Mouse (Mus musculus) limb, embryonic 13.5 days (tissue): ENCODE measurements around the gene Cep72. TPM values are rescaled to one million over a fixed set of nuclear protein-coding genes. Genes with fewer than 3 reads are reported as not detected.

Source experiments
- ATAC-seq: fragments of 200-750 bp; cut with Nextera tagmentation; 2 replicates; pipeline ENCODE4 v1.8.0; 2017; ENCODE audit warnings: low read depth, moderate number of reproducible peaks, moderate TSS enrichment; ENCODE audit not compliant: low FRiP score
- H3K27ac ChIP-seq: fragments of 300-500 bp; sonication (generic); 2 replicates; pipeline ENCODE4 v1.5.1; 2015; ENCODE audit warnings: inconsistent platforms, mild to moderate bottlenecking, moderate library complexity
- H3K27me3 ChIP-seq: fragments of 300-500 bp; sonication (generic); 2 replicates; pipeline ENCODE4 v1.6.1; 2015; ENCODE audit warnings: mild to moderate bottlenecking, inconsistent platforms
- H3K36me3 ChIP-seq: fragments of 300-500 bp; sonication (generic); 2 replicates; pipeline ENCODE4 v1.6.1; 2015; ENCODE audit warnings: inconsistent platforms, mild to moderate bottlenecking, moderate library complexity
- H3K4me1 ChIP-seq: fragments of 300-500 bp; sonication (generic); 2 replicates; pipeline ENCODE4 v1.6.1; 2015; ENCODE audit warnings: inconsistent platforms
- H3K4me2 ChIP-seq: fragments of 300-500 bp; sonication (generic); replicated peaks from 2 replicates; pipeline ENCODE4 v1.6.1; 2015; ENCODE audit warnings: inconsistent platforms, mild to moderate bottlenecking, moderate library complexity
- H3K4me3 ChIP-seq: fragments of 300-500 bp; sonication (generic); 2 replicates; pipeline ENCODE4 v1.5.1; 2015; ENCODE audit warnings: moderate library complexity, mild to moderate bottlenecking, inconsistent platforms
- H3K9ac ChIP-seq: fragments of 300-500 bp; sonication (generic); 2 replicates; pipeline ENCODE4 v1.6.1; 2015; ENCODE audit warnings: mild to moderate bottlenecking, inconsistent platforms
- H3K9me3 ChIP-seq: fragments of 300-500 bp; sonication (generic); 2 replicates; pipeline ENCODE4 v1.6.1; 2016; ENCODE audit warnings: inconsistent platforms
- WGBS: fragments of 180-500 bp; shearing (Covaris S2); methylation state at CpG from one replicate; pipeline ENCODE4 v1.1.7; 2015; 5-methylcytosine and 5-hydroxymethylcytosine counted together
- polyA plus RNA-seq: library from polyadenylated mRNA; unstranded; fragments of >200 nt; fragmentation: Nextera tagmentation; extraction: Ambion mirVana; gene quantifications from 2 replicates; pipeline ENCODE4 v1.2.1, GENCODE M21; 2015

The Cep72 gene
- 15.3 and 16.1 TPM in 2 replicates for polyA plus RNA-seq

DNA sequence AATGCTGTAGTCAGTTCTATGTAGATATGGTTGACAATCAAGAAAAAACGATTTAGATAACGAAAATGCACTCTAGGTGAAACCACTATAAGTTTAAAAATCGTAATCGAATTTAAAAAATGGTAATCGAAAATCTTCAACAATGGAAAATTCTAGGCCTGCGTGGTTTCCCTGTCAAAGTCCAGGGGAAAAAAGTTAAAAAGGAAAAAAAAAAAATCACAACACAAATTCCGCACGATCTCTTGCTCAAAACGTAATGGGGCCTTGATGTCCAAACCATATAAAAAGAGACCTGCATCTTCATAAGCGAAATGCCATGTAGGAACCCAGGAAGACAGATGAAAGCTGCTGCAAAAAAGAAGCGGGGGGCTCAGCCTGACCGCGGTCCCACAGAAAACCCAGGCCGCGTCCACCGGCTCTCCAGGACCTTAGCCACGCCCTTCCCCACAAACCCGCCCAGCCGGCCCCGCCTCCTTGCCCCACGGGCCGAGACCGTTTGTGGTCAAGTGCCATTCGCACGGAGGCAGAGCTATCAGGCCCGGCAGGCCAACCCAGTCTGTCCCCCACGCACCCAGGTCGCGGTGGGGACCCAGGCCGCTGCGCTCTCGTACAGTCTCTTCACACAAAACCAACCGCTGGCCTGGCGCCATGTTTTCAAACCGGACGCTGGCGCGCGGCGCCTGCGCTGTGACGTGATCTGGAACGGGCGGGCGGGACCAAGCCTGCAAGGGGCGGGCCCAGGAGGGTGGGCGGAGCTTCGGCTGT lies at the start of gene Cep72:
Cep72 (minus strand) TSS at position 687 of the 765 bp plus-strand sequence.
- peak; percentile 98 for ATAC-seq
- Histone ChIP-seq H3K27me3 (no peaks in the 10 kb centered on the region), H3K4me1 (peaks cover 3% of the 10 kb centered on the region), H3K4me3 (peak within 1 kb of the TSS; percentile 70), H3K9me3 (no peaks in the 10 kb centered on the region), H3K36me3 (peaks cover 24% of the 10 kb centered on the region), H3K27ac (peak within 1 kb of the TSS; percentile 79), H3K9ac (peak within 1 kb of the TSS; percentile 84), H3K4me2 (peak within 1 kb of the TSS; percentile 61)
- WGBS, result 3% methylated on average over 48 of the region's 48 CpGs

DNA sequence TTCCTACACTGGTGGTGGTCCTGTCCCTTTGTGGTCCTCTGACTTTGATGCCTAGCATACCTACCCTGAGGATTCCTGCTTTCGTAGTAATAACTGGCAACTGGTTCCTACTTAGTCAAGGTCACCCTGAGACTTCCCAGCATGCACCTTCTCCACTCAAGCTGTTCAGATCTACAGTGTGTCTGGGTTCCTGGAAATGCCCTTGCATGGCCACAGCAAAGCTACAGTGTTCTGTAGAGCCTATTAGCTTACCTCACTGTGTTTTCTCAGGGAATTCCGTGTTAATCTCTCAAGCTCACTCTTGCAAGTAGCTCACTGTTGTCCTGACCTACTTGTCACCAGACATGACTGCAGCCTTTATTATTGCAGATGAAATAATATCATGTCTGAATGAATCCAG lies 45.3 kb upstream of the Cep72 start:
- WGBS, result 81% methylated on average over 2 of the region's 2 CpGs
- Histone ChIP-seq H3K27me3 (no peaks in the 10 kb centered on the region), H3K9me3 (no peaks in the 10 kb centered on the region), H3K4me1 (no peaks in the 10 kb centered on the region), H3K27ac (no peak overlapping the region), H3K36me3 (no peaks in the 10 kb centered on the region), H3K4me2 (no peak overlapping the region), H3K9ac (no peak overlapping the region), H3K4me3 (no peak overlapping the region)
- ATAC-seq, result no peak

DNA sequence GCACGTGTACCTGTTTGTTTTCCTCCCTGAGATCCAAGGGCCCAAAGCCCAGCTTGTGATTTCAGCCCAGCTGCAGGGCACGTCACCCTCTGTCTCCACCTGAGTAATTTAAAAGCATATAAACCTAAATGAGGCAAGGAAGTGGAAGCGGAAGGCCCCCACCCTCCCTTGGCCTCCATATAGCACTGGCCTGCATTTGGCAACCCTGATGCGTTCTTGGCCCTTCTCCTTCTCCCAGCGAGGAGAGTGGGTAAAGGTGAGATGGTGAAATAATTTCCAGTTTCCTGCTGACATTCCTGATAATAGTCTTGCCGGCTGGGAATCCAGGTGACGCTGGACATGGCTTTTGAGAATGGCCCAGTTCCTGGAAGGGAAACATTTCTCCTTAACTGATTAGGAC lies 42.3 kb upstream of the Cep72 start:
- H3K4me1 ChIP-seq, result no peaks in the 10 kb centered on the region
- H3K27me3 ChIP-seq, result no peaks in the 10 kb centered on the region; the same call in 1 of the 2 replicates
- no peaks in the 10 kb centered on the region for H3K36me3 ChIP-seq
- no peak for ATAC-seq
- WGBS, result 60% methylated on average over 7 of the region's 7 CpGs
- H3K27ac ChIP-seq, result no peak overlapping the region
- H3K9ac ChIP-seq, result no peak overlapping the region
- H3K9me3 ChIP-seq, result no peaks in the 10 kb centered on the region
- no peak overlapping the region for H3K4me2 ChIP-seq
- H3K4me3 ChIP-seq, result no peak overlapping the region

DNA sequence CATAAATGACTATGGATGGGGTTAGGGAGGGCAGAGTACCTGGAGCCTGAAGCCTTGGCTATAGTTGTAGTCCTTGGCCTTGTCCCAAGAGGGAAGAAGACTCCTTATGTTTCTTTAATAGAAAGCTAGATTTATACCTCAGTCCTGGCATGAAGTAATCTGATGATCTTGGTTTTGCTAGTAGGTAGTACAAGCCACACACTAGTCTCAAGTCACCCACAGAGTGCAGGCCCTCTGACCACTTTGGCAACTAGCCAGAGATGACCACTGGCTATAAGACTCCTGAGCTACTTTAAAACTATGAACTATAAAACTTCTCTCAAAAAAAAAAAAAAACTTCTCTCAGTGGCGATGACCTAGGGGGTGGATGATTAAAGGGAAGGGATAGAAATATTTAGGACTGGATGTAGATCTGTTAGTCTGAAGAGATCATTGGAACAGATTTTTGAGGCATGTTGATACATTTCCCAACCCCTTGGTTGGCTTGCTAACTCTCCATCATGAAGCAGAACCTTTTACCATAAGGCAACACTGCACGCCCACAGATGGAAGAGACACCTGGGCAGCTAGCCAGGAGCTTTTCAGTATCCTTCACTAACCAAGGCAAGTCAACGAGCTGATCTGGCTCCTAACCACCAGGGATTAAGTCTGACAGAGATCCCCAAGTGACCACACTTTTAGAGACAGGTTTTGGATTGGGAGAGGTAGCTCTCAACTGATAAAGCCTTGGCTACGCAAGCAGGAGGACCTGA lies 40.9 kb upstream of the Cep72 start:
- no peak overlapping the region for H3K4me3 ChIP-seq
- H3K9me3 ChIP-seq, result no peaks in the 10 kb centered on the region
- no peaks in the 10 kb centered on the region; the same call in 1 of the 2 replicates for H3K27me3 ChIP-seq
- H3K36me3 ChIP-seq, result no peaks in the 10 kb centered on the region
- no peak for ATAC-seq
- no peak overlapping the region for H3K4me2 ChIP-seq
- H3K9ac ChIP-seq, result no peak overlapping the region
- WGBS, result 82% methylated on average over 4 of the region's 4 CpGs
- H3K27ac ChIP-seq, result no peak overlapping the region
- no peaks in the 10 kb centered on the region for H3K4me1 ChIP-seq

DNA sequence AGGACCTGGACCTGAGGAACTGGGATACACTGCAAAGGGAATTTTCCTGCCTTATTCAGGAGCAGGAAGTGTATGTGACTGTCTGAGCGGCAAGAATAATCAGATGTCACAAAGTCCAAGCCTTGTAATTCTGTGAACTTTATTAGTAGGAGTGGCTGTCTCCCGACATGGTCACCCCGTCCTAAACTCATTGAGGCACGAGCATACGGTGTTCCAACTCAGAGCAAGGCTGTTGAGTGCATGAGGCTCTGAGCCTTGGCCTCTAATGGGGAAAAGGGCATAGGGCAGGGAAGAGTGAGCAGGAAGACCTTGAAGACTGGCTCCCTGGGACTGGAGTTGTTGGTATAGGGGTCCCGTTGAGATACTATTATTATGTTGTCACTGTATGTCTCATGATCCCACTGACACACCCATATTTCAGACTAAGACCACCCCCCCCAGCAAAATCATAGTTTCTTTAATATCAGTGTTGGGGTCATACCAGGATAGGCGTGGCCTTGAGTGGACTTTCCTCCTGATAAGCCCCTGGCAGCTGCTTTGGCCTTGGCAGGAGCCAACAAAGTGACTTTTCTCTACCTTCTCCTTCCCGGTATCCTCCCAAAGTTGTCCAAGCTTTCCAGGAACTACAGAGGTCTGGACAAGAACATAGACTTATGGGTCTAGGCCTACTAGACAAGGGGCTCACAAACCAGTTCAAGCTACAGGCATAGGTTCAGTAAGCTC lies 40.2 kb upstream of the Cep72 start:
- no peaks in the 10 kb centered on the region for H3K4me1 ChIP-seq
- H3K4me3 ChIP-seq, result no peak overlapping the region
- WGBS, result 82% methylated on average over 8 of the region's 8 CpGs
- H3K27me3 ChIP-seq, result no peaks in the 10 kb centered on the region; the same call in 1 of the 2 replicates
- no peak overlapping the region for H3K9ac ChIP-seq
- no peaks in the 10 kb centered on the region for H3K9me3 ChIP-seq
- no peak overlapping the region for H3K4me2 ChIP-seq
- no peaks in the 10 kb centered on the region for H3K36me3 ChIP-seq
- no peak for ATAC-seq
- no peak overlapping the region for H3K27ac ChIP-seq

DNA sequence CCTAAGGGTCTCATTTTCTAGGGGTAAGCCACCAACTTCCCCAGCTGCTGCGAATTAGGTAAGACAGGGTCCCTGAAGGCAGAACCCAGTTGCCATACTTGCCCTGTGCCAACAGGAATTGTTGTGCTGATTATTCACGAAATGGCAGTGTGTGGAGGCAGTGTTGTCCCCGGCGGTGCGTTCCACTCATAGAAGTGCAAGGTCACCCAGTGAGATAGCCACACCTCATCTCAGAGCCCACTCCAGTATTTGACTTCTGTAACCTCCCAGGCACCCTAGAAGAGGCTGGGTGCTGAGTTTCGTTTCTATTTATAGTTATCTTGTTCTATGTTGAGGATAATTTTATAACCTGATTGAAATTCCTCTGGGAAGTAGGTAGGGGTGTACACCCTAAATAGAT lies 36.8 kb upstream of the Cep72 start:
- Histone ChIP-seq H3K4me3 (no peak overlapping the region), H3K27ac (no peak overlapping the region), H3K27me3 (no peaks in the 10 kb centered on the region; the same call in 1 of the 2 replicates), H3K4me2 (no peak overlapping the region), H3K36me3 (no peaks in the 10 kb centered on the region), H3K9ac (no peak overlapping the region), H3K9me3 (no peaks in the 10 kb centered on the region), H3K4me1 (no peaks in the 10 kb centered on the region)
- 78% methylated on average over 6 of the region's 6 CpGs for WGBS
- no peak for ATAC-seq

DNA sequence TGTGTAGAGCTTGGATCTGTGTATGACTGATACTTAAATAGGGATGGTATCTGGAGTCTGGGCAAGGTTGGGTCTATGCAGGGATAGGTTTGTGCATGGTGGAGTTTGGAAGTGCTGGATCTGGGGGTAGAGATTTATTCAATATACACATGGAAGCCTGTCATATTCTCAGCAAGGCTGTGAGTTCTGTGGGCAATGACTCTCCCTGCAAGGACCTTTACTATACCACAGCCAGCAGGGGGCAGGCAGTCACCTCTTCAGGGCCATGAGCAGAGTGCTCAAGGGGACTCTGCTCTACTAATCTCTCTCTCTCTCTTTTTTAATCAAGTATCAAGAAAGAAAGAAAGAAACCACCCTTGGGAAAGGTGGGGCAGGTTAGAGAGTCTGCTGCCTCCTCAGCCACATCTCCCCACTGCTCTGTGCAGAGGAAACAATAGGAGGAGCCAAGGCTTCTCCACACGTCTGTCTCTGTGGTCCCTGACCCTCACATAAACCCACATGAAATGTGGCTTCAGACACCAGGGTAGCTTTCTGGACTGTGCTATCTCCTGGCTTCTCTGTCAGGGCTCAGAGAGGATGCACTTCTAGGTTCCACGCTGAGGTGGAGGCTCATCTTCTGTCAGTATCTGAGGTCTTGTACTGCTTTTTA lies 34.7 kb upstream of the Cep72 start:
- 43% methylated on average over 2 of the region's 2 CpGs for WGBS
- ATAC-seq, result peak; percentile 72; the same call in 1 of the 2 replicates
- H3K4me1 ChIP-seq, result no peaks in the 10 kb centered on the region
- no peaks in the 10 kb centered on the region for H3K36me3 ChIP-seq
- no peaks in the 10 kb centered on the region; the same call in 1 of the 2 replicates for H3K27me3 ChIP-seq
- no peaks in the 10 kb centered on the region for H3K9me3 ChIP-seq
- H3K9ac ChIP-seq, result no peak overlapping the region
- H3K4me3 ChIP-seq, result no peak overlapping the region
- no peak overlapping the region for H3K4me2 ChIP-seq
- H3K27ac ChIP-seq, result no peak overlapping the region

DNA sequence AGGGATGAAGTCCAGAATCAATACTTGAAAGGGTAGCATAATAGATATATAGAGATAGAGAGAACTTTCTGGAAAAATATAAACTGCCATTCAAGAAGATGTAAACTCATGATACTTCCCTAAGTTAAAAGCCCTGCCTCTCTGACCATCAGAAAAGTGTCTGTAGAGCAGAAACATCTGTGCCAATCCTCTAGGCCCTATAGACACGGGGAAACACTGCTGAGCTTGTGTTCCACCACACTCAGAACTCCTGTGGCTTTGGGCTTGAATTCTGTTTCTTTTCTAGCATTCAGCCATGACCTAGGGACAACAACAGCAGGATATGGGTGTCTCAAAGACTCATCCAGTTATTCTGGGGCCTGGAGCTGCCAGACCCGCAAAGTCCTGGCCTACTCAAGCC lies 33.8 kb upstream of the Cep72 start:
- Histone ChIP-seq H3K27ac (no peak overlapping the region), H3K4me3 (no peak overlapping the region), H3K9me3 (no peaks in the 10 kb centered on the region), H3K4me1 (peaks cover 5% of the 10 kb centered on the region; the same call in 1 of the 2 replicates), H3K4me2 (no peak overlapping the region), H3K27me3 (no peaks in the 10 kb centered on the region; the same call in 1 of the 2 replicates), H3K36me3 (no peaks in the 10 kb centered on the region), H3K9ac (no peak overlapping the region)
- ATAC-seq, result no peak
- WGBS, result 58% methylated on average over 2 of the region's 2 CpGs

DNA sequence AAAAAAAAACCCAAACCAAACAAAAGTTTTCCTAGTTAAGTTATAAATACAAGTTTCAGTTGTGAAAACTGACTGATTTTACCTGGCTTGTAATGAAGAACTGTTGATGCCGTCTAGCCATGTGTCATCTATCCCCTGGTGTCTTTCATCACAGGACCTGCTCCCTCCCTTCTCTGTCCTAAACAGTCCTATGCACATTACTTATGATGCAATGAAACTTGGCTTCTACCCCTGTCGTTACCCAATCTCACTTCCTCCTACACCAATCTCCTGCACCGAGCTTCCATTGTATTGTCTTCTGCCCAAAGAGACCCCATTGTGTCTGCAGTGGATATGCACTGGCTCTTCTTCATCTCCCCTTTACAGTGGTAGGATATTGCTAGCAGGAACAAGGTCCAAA lies 28.2 kb upstream of the Cep72 start:
- Histone ChIP-seq H3K4me2 (no peak overlapping the region), H3K4me3 (no peak overlapping the region), H3K4me1 (peaks cover 12% of the 10 kb centered on the region), H3K36me3 (no peaks in the 10 kb centered on the region), H3K27ac (no peak overlapping the region), H3K9ac (no peak overlapping the region), H3K27me3 (peaks cover 5% of the 10 kb centered on the region; the same call in 1 of the 2 replicates), H3K9me3 (no peaks in the 10 kb centered on the region)
- WGBS, result 59% methylated on average over 3 of the region's 3 CpGs
- no peak for ATAC-seq

DNA sequence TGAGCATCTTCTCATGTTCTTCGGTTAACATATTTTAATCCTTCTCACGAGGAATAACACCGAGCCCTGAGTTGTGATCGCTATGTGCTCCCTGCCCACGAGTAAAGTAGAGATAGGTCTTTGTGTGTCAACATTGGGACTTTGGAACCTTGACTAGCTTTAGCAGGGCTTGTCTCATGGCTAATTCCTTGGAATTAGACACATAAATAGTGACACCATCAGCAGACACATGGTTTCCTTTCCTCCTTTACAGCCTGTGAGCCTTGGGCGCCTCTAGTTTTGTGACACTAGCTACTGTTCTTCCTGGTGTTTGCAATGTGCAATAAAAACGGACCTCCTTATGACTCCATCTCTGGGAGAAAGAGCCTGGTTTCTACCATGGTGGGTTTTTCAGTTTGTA lies 11.3 kb upstream of the Cep72 start:
- peaks cover 4% of the 10 kb centered on the region for H3K27me3 ChIP-seq
- H3K27ac ChIP-seq, result no peak overlapping the region
- H3K4me2 ChIP-seq, result no peak overlapping the region
- no peaks in the 10 kb centered on the region for H3K4me1 ChIP-seq
- WGBS, result 86% methylated on average over 7 of the region's 7 CpGs
- H3K36me3 ChIP-seq, result no peaks in the 10 kb centered on the region
- H3K9ac ChIP-seq, result no peak overlapping the region
- H3K4me3 ChIP-seq, result no peak overlapping the region
- H3K9me3 ChIP-seq, result no peaks in the 10 kb centered on the region
- no peak for ATAC-seq

DNA sequence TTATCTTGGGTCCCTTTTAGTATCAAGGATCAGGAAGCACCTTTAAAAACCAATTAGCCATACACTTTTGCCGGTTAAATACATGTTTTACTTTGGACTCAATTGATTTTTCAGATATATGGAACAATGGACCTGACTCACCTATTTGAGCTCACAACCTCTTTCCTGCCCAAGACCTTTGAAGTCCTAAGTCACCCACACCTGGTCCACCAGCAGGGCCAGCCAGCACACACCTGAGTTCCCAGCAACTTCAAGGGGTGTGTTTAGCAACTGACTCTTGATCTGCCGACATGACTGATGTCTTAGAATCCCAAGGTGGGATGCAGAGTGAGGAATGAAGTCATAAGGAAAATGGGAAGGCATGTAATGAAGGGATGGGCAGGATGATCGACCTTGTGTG lies 9.6 kb upstream of the Cep72 start:
- H3K4me1 ChIP-seq, result no peaks in the 10 kb centered on the region
- no peak overlapping the region for H3K27ac ChIP-seq
- H3K27me3 ChIP-seq, result peaks cover 4% of the 10 kb centered on the region
- WGBS, result 66% methylated on average over 3 of the region's 3 CpGs
- no peak overlapping the region for H3K4me2 ChIP-seq
- H3K9ac ChIP-seq, result no peak overlapping the region
- no peak for ATAC-seq
- no peak overlapping the region for H3K4me3 ChIP-seq
- no peaks in the 10 kb centered on the region for H3K9me3 ChIP-seq
- H3K36me3 ChIP-seq, result no peaks in the 10 kb centered on the region
